Mouse (Mus musculus) T-cell, adult 2 months (primary cell): ENCODE measurements around the gene Trub2.
A peak's percentile ranks its signal among the peaks of the same experiment; 100 is the strongest.
"Not testable (repeated sequence)": the region's sequence is repeated elsewhere in the genome, so short reads cannot be mapped to it uniquely, and the experiment has no call there.

ENCODE experiments used
- DNase-seq: peaks from one replicate; pipeline ENCODE4 v3.0.0; 2022; ENCODE audit warnings: low spot score

The Trub2 gene

GRCm38 (mm10) chr2:29787937-29788681 is at the start of gene Trub2:
Trub2 (minus strand) TSS chr2:29788502.
- DNase-seq, result peak; percentile 81

- no peak for DNase-seq
Measured at GRCm38 (mm10) chr2:29835391-29835899, 47.1 kb upstream of the Trub2 start.

GRCm38 (mm10) chr2:29833796-29834195 is 45.5 kb upstream of the Trub2 start:
- DNase-seq, result no peak

GRCm38 (mm10) chr2:29831106-29831505 is 42.8 kb upstream of the Trub2 start:
- DNase-seq, result no peak

- DNase-seq, result no peak
Measured at GRCm38 (mm10) chr2:29827709-29828024, 39.4 kb upstream of the Trub2 start.

GRCm38 (mm10) chr2:29826926-29827708 is 38.8 kb upstream of the Trub2 start:
- peak; percentile 95 for DNase-seq

- no peak for DNase-seq
Measured at GRCm38 (mm10) chr2:29826318-29826925, 38.1 kb upstream of the Trub2 start.

- peak; percentile 41 for DNase-seq
Measured at GRCm38 (mm10) chr2:29820025-29820817, 31.9 kb upstream of the Trub2 start, which contains the start of gene Urm1. Urm1 (plus strand) TSS chr2:29820075.

- DNase-seq, result no peak
Measured at GRCm38 (mm10) chr2:29819363-29819762, 31.1 kb upstream of the Trub2 start.

- peak; percentile 66 for DNase-seq
Measured at GRCm38 (mm10) chr2:29817426-29818232, 29.3 kb upstream of the Trub2 start.

- no peak for DNase-seq
Measured at GRCm38 (mm10) chr2:29815678-29816371, 27.5 kb upstream of the Trub2 start.

GRCm38 (mm10) chr2:29803400-29803831 is 15.1 kb upstream of the Trub2 start:
- DNase-seq, result peak; percentile 19

- DNase-seq, result no peak
Measured at GRCm38 (mm10) chr2:29802827-29803201, 14.5 kb upstream of the Trub2 start.

- peak; percentile 94 for DNase-seq
Measured at GRCm38 (mm10) chr2:29802075-29802826, 13.9 kb upstream of the Trub2 start, which contains the start of gene Slc27a4. Slc27a4 (plus strand) TSS chr2:29802634.

- no peak for DNase-seq
Measured at GRCm38 (mm10) chr2:29792772-29793487, 4.6 kb upstream of the Trub2 start.

GRCm38 (mm10) chr2:29787104-29787917 is 991 bp downstream of the Trub2 start, which contains the start of gene Coq4:
Coq4 (plus strand) TSS chr2:29787493.
- DNase-seq, result peak; percentile 91

- DNase-seq, result no peak
Measured at GRCm38 (mm10) chr2:29784290-29784689, 4.0 kb downstream of the Trub2 start.

- not testable (repeated sequence) for DNase-seq
Measured at GRCm38 (mm10) chr2:29781256-29781655, 7.0 kb downstream of the Trub2 start.
